Mouse (Mus musculus) neural tube, embryonic 13.5 days (tissue): ENCODE measurements around the gene 9130409I23Rik. TPM values are rescaled to one million over a fixed set of nuclear protein-coding genes. Genes with fewer than 3 reads are reported as not detected.
"Not testable (repeated sequence)": the region's sequence is repeated elsewhere in the genome, so short reads cannot be mapped to it uniquely, and the experiment has no call there.

Experiments used
- ATAC-seq: fragments of 200-750 bp; cut with Nextera tagmentation; 2 replicates; pipeline ENCODE4 v1.8.0; 2017; ENCODE audit warnings: low read depth, mild to moderate bottlenecking, moderate TSS enrichment, moderate library complexity
- H3K27ac ChIP-seq: fragments of 300-500 bp; sonication (generic); replicated peaks from 2 replicates; pipeline ENCODE4 v1.5.1; 2015; ENCODE audit warnings: moderate library complexity, mild to moderate bottlenecking, inconsistent platforms
- H3K27me3 ChIP-seq: fragments of 300-500 bp; sonication (generic); 2 replicates; pipeline ENCODE4 v1.6.1; 2015; ENCODE audit warnings: mild to moderate bottlenecking, inconsistent platforms
- H3K36me3 ChIP-seq: fragments of 300-500 bp; sonication (generic); 2 replicates; pipeline ENCODE4 v1.6.1; 2015; ENCODE audit warnings: mild to moderate bottlenecking, inconsistent platforms
- H3K4me1 ChIP-seq: fragments of 300-500 bp; sonication (generic); replicated peaks from 2 replicates; pipeline ENCODE4 v1.6.1; 2015; ENCODE audit warnings: inconsistent platforms
- H3K4me2 ChIP-seq: fragments of 300-500 bp; sonication (generic); 2 replicates; pipeline ENCODE4 v1.6.1; 2015; ENCODE audit warnings: inconsistent platforms, mild to moderate bottlenecking, moderate library complexity
- H3K4me3 ChIP-seq: fragments of 300-500 bp; sonication (generic); 2 replicates; pipeline ENCODE4 v1.5.1; 2015; ENCODE audit warnings: mild to moderate bottlenecking, inconsistent platforms
- H3K9ac ChIP-seq: fragments of 300-500 bp; sonication (generic); 2 replicates; pipeline ENCODE4 v1.6.1; 2015; ENCODE audit warnings: moderate library complexity, mild to moderate bottlenecking, inconsistent platforms
- H3K9me3 ChIP-seq: fragments of 300-500 bp; sonication (generic); 2 replicates; pipeline ENCODE4 v1.6.1; 2016; ENCODE audit warnings: inconsistent platforms
- WGBS: fragments of 180-500 bp; shearing (Covaris S2); methylation state at CpG from one replicate; pipeline ENCODE4 v1.1.7; 2015; 5-methylcytosine and 5-hydroxymethylcytosine counted together
- polyA plus RNA-seq: library from polyadenylated mRNA; unstranded; fragments of >200 nt; fragmentation: Nextera tagmentation; extraction: Ambion mirVana; gene quantifications from 2 replicates; pipeline ENCODE4 v1.2.1, GENCODE M21; 2015

9130409I23Rik gene
- polyA plus RNA-seq, 1 experiment from 2014 or later = not detected

DNA sequence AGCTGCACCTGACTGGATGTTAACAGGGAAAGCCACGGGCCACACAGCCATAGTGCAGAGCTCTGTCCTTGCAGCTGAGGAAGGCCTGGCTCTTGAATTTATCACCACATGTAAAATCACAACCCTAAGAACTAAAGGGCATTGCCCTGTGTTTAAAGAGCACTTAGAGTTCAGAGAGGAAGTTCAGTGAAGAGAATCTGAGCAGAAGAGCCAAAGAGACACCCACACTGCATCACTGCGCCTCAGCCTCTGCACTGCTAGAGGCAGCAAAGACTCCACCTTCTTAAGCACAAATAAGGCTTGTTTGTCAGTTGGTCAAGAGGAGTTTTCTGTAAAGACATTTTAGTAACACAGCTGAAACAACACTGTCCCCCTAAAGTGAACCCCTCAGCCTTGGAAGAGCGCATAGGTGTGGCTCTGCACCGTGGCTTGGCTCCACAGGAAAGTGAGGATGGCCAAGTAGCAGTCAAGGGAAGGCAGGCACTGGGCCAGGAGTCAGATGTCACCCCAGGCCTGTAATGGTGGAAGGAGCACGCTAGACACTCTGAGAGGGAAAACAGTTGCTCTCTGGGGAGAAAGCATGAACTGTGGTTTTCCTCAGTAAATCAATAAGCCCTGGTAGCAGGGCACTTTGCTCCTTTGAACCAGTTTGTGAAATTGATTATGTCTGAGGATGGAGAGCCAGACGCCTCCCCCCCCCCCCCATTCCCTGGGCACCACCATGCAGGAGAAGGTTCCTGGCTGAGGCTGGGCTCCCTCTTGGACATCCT, 36.1 kb upstream of the 9130409I23Rik start:
- Histone ChIP-seq H3K27me3 (peaks cover 8% of the 10 kb centered on the region; the same call in 1 of the 2 replicates), H3K27ac (no peak overlapping the region), H3K36me3 (no peaks in the 10 kb centered on the region), H3K4me3 (no peak overlapping the region), H3K4me2 (no peak overlapping the region), H3K9me3 (no peaks in the 10 kb centered on the region), H3K4me1 (peaks cover 29% of the 10 kb centered on the region), H3K9ac (no peak overlapping the region)
- WGBS = 71% methylated on average over 6 of the region's 6 CpGs
- no peak for ATAC-seq

DNA sequence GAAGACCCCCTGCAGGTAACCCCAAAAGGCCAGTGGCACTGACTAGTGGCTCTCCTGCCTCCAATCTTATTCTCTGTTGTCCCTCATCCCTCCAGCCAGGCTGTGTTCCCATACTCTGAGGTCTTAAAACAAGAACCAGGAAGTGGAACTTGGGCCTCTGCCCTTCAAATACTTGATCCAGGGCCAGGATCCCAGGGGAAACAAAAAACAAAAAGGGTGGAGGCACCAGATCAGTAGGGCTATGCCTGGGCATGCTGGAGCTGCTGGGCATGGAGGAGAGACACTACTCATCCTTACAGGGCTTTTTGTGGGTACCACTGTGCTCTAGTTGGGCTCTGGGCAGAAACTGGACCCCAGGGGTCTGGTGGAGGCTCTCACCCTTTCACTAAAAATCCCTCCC, 35.5 kb upstream of the 9130409I23Rik start:
- H3K9me3 ChIP-seq = no peaks in the 10 kb centered on the region
- H3K4me2 ChIP-seq = 0 out of 2 replicates have a peak overlapping the region, but pooled peaks have one; percentile 97
- peaks cover 29% of the 10 kb centered on the region for H3K4me1 ChIP-seq
- H3K27ac ChIP-seq = no peak overlapping the region
- no peak for ATAC-seq
- no peaks in the 10 kb centered on the region for H3K36me3 ChIP-seq
- peaks cover 8% of the 10 kb centered on the region; the same call in 1 of the 2 replicates for H3K27me3 ChIP-seq
- no peak overlapping the region for H3K4me3 ChIP-seq
- H3K9ac ChIP-seq = no peak overlapping the region

DNA sequence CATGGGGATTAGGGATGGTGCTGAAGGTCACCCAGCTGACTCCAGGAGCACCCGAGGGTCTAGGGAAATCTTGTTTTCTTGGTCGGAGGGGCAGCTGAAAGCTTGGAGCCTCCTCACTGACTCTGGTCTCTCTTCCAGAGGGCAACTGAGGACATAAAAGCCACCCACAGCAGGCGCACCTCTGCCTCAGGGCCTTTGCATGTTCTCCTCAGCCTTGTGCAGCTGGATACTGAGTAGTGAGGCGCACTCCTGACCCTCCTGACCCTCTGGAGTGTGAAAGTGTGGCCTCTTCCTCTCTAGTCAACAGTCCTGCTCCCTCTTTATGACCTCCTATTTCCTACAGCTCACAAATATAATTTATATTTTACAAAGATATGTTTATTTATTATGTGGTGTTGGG, 35.0 kb upstream of the 9130409I23Rik start:
- no peak overlapping the region for H3K4me3 ChIP-seq
- WGBS = 86% methylated on average over 4 of the region's 4 CpGs
- H3K36me3 ChIP-seq = no peaks in the 10 kb centered on the region
- peaks cover 29% of the 10 kb centered on the region for H3K4me1 ChIP-seq
- H3K9ac ChIP-seq = peak overlapping the region; percentile 61; the same call in 1 of the 2 replicates
- no peaks in the 10 kb centered on the region for H3K9me3 ChIP-seq
- peak overlapping the region; percentile 97 for H3K4me2 ChIP-seq
- H3K27me3 ChIP-seq = peaks cover 8% of the 10 kb centered on the region; the same call in 1 of the 2 replicates
- no peak for ATAC-seq
- H3K27ac ChIP-seq = no peak overlapping the region

DNA sequence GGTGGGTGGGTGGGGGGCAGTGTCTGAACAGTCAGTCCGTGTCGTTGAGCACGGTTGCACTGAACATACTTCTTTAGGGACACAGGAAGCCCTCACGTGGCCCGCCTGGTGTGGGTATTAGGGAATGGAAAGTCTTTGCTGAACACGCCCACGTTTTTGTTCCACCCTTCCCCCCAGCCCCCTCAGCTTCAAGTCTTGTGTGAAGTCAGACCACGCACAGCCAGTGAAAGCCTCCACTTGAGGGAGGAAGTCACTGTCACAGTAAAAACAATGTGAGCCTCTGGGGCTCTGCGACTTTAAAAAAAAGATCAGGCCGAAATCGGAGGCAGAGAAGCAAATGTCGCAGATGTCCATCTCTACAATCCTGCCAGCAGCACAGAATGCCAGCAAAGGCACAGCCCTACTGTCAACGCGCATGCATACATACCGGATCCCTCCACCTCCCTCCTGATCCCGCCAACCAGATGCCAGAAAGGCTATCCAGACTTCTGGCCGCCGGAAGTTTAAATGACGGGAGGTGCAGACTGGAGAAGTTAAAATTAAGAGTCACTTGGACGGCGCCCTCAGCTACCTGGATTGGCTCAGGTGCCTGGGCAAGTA, 34.4 kb upstream of the 9130409I23Rik start:
- Histone ChIP-seq H3K9me3 (no peaks in the 10 kb centered on the region), H3K4me1 (peaks cover 29% of the 10 kb centered on the region), H3K27ac (no peak overlapping the region), H3K4me2 (peak overlapping the region; percentile 97), H3K36me3 (no peaks in the 10 kb centered on the region), H3K27me3 (peaks cover 8% of the 10 kb centered on the region; the same call in 1 of the 2 replicates), H3K9ac (peak overlapping the region; percentile 61), H3K4me3 (peak overlapping the region; percentile 46)
- peak; percentile 61 for ATAC-seq
- 5% methylated on average over 21 of the region's 21 CpGs for WGBS

DNA sequence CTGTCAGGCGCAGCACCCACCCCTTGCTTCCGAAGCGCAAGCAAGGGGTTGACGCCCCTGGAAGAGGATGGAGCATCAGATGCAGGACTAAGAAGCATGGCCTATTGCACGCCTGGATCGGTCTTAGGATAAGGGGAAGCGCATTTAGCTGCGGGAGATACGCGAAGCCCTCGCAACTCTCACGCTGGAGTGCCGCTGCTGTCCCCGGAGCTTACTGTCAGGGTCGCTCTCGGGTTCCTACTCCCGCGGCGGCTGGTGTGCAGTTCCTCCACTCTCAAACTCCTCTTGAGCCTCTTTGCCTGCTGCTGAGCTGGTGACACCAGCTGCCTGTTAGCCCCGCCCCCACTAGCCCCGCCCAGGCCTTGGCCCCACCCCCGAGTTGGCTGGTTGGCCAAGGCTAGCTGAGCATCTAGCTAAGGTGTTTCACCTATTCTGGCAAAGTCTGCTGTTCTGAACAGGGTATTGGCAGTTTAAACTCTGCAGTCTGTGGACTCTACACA, 33.8 kb upstream of the 9130409I23Rik start:
- H3K4me2 ChIP-seq = peak overlapping the region; percentile 97
- peak; percentile 84 for ATAC-seq
- H3K27ac ChIP-seq = no peak overlapping the region
- H3K9me3 ChIP-seq = no peaks in the 10 kb centered on the region
- peaks cover 29% of the 10 kb centered on the region for H3K4me1 ChIP-seq
- WGBS = under 1% methylated on average over 22 of the region's 22 CpGs
- peaks cover 8% of the 10 kb centered on the region; the same call in 1 of the 2 replicates for H3K27me3 ChIP-seq
- peak overlapping the region; percentile 46 for H3K4me3 ChIP-seq
- H3K36me3 ChIP-seq = no peaks in the 10 kb centered on the region
- H3K9ac ChIP-seq = peak overlapping the region; percentile 61

DNA sequence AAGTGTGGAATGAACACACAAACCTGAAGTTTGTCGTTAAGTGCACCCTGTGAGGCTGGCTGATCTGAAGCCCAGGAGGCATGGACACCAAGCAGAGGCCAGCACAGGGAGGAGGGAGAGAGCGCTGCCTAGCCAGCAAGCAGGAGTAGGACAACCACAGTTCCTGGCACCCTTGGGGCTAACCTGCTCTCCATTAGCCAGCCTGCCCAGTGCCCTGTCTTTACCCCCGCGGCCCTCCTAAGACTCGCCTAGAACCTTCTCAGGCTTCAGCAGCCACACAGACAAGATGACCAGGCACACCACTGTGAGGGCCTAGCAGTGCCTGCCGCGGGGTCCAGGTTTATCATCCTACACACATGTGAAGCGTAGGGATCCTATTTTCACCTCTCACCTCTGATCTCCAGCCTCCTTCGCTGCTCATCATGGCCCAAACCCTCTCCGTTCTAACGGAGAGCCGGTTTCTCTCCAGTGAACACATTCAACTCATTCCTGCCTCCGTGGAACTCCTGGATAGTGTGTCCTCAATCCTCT, 33.1 kb upstream of the 9130409I23Rik start:
- 79% methylated on average over 13 of the region's 13 CpGs for WGBS
- H3K9ac ChIP-seq = no peak overlapping the region
- no peaks in the 10 kb centered on the region for H3K9me3 ChIP-seq
- H3K36me3 ChIP-seq = no peaks in the 10 kb centered on the region
- H3K4me3 ChIP-seq = no peak overlapping the region
- peaks cover 29% of the 10 kb centered on the region for H3K4me1 ChIP-seq
- H3K4me2 ChIP-seq = no peak overlapping the region
- H3K27ac ChIP-seq = no peak overlapping the region
- peaks cover 8% of the 10 kb centered on the region; the same call in 1 of the 2 replicates for H3K27me3 ChIP-seq
- no peak for ATAC-seq

DNA sequence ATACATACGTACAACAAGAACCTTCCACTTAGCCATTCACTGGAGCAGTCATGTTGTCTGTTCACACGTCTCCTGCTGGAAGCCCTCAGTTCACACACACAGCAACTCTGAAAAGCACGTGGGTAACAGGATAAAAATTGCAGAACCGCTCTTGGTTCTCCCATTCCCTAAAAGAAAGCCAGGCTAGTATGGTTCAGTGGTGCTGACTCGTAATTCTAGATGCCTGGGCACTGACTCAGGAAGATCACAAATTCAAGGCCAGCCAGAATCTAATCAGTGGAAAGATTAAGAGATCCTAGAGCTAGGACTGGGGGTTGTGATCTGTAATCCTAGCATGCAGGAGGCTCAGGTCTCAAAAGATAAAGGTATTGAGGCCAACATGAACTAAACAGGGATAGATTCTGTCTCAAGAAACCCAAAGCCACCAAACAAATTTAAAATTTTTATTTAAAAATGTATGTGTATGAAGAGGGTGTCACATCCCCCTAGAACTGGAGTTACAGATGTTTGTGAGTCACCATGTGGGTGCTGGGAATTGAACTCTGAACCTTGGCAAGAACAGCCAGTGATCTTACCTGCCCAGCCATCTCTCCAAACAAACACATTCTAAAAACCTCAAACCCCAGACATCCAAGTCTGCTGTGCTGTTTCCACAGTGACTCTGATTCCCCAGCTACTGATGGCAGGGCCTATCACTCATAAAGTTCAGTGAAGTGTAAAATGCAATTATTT, 30.1 kb upstream of the 9130409I23Rik start, which contains the start of gene Ephx1:
Ephx1 (minus strand) TSS at position 149 of the 732 bp plus-strand sequence.
- 56% methylated on average over 5 of the region's 5 CpGs for WGBS
- H3K4me1 ChIP-seq = peaks cover 19% of the 10 kb centered on the region
- peaks cover 8% of the 10 kb centered on the region; the same call in 1 of the 2 replicates for H3K27me3 ChIP-seq
- no peaks in the 10 kb centered on the region for H3K9me3 ChIP-seq
- no peak within 1 kb of the TSS for H3K9ac ChIP-seq
- no peak within 1 kb of the TSS for H3K4me3 ChIP-seq
- no peak within 1 kb of the TSS for H3K4me2 ChIP-seq
- no peak for ATAC-seq
- H3K36me3 ChIP-seq = no peaks in the 10 kb centered on the region
- peak within 1 kb of the TSS; percentile 29; the same call in 1 of the 2 replicates for H3K27ac ChIP-seq

DNA sequence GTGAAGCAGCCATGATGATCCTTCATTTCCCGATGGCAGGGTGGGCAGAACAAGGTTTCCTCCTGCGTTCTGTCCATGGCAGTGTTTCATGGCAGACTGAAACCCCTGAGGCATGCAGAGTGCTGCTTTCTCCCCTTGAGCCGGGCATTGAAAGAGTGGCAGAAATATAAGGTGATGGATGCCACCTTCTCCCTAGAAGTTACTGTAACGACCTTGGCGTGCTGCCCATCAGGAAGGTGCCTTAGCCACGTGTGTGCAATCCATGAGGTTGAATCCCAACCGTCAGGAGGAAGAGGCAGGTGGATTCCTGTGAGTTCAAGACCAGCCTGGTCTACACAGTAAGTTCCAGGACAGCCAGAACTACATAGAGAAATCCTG, 29.6 kb upstream of the 9130409I23Rik start:
- H3K4me3 ChIP-seq = no peak overlapping the region
- H3K36me3 ChIP-seq = no peaks in the 10 kb centered on the region
- no peak overlapping the region for H3K9ac ChIP-seq
- no peak overlapping the region for H3K4me2 ChIP-seq
- peaks cover 8% of the 10 kb centered on the region; the same call in 1 of the 2 replicates for H3K27me3 ChIP-seq
- ATAC-seq = no peak
- 48% methylated on average over 7 of the region's 7 CpGs for WGBS
- H3K27ac ChIP-seq = peak overlapping the region; percentile 29; the same call in 1 of the 2 replicates
- no peaks in the 10 kb centered on the region for H3K9me3 ChIP-seq
- H3K4me1 ChIP-seq = peaks cover 13% of the 10 kb centered on the region

DNA sequence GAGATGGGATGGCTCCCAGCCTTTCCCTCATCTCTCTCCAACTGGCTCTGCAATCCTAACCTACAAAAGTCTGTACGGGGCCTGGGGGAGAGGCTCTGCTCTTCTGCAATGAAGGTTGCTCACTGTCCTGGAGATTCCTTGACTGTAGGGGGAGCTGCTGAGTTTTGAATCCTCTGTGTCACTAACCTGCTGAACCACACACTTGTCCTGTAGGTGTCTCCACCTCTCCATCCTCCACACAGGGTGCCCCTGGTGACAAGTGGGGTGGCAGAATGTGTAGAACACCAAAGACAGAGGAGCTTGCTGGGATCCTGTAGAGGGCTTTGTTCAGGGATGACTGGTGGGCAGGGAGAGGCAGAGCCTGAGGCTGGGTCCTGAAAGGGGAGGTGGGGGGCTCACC, 28.8 kb upstream of the 9130409I23Rik start:
- Histone ChIP-seq H3K27ac (no peak overlapping the region), H3K4me2 (no peak overlapping the region), H3K9me3 (no peaks in the 10 kb centered on the region), H3K4me3 (no peak overlapping the region), H3K27me3 (peaks cover 8% of the 10 kb centered on the region; the same call in 1 of the 2 replicates), H3K9ac (no peak overlapping the region), H3K4me1 (peaks cover 6% of the 10 kb centered on the region), H3K36me3 (no peaks in the 10 kb centered on the region)
- 19% methylated on average over 1 of the region's 1 CpGs for WGBS
- no peak for ATAC-seq

DNA sequence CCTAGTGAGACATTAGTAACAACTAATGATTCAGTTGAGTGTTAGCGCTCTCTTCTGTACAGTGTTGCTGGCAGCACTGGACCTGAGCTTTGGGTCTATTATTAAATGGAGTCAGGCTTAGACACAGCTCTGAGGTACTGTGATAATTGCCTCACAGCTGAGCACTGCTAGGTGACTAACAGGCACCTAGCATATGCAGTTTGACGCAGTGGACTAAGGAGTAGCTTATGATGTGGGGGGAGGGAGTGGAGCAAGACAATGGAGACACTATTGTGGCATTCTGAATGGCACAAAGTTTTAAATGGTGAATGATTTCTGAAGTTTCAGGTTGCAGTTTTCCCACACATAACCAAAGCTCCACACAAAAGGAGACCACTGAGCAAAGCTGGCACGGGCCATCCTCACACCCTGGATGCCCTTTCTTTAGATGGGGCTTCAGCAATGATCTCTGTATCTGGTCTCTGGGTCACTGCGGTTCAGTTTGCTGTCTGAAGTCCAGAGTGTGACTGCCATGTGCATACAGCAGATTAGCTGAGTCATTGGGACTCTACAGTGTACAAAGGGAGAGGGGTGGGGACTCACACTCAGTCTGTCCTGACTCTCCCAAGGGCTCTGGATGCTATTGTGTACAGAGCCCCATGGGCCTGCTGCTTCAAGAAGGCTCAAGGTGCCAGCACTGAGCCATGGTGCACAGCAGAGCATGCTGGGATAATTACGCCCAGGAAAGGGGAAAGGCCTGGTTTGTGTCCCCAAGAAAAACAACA, 15.8 kb upstream of the 9130409I23Rik start:
- not testable (repeated sequence) for H3K9ac ChIP-seq, ATAC-seq, H3K36me3 ChIP-seq, H3K4me2 ChIP-seq, H3K27ac ChIP-seq, H3K9me3 ChIP-seq, H3K4me3 ChIP-seq, H3K4me1 ChIP-seq, H3K27me3 ChIP-seq
- 83% methylated on average over 5 of the region's 5 CpGs for WGBS

DNA sequence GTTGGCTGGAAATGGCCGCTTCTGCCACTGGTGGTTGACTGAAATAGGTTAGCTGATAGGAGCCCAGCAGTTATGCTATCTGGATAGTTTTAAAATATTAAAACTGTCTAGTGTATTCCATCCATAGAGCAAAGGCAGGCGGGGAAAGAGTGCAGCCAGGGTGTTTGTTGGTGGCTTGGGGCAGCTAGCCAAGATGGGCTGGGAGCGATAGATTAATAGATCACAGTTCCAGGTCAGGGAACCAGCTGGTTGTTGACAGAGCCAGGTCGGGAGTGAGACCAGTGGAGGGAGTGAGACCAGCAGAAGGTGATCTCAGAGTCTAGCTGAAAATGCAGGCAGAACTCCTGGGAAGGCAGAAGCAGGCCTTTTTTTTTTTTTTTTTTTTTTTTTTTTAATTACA, 13.4 kb upstream of the 9130409I23Rik start:
- Histone ChIP-seq H3K36me3 (no peaks in the 10 kb centered on the region), H3K27me3 (no peaks in the 10 kb centered on the region), H3K9me3 (no peaks in the 10 kb centered on the region), H3K4me3 (no peak overlapping the region), H3K4me1 (no peaks in the 10 kb centered on the region), H3K4me2 (no peak overlapping the region), H3K9ac (no peak overlapping the region), H3K27ac (no peak overlapping the region)
- WGBS = 83% methylated on average over 4 of the region's 4 CpGs
- ATAC-seq = no peak
